Mouse (Mus musculus) spleen, adult 12 weeks (tissue): Measurements from ENCODE around the gene Olfr459.

Experiments used
- DNase-seq: peaks from one replicate; pipeline ENCODE4 v3.0.0; 2022; ENCODE audit warnings: low spot score

The Olfr459 gene

DNA sequence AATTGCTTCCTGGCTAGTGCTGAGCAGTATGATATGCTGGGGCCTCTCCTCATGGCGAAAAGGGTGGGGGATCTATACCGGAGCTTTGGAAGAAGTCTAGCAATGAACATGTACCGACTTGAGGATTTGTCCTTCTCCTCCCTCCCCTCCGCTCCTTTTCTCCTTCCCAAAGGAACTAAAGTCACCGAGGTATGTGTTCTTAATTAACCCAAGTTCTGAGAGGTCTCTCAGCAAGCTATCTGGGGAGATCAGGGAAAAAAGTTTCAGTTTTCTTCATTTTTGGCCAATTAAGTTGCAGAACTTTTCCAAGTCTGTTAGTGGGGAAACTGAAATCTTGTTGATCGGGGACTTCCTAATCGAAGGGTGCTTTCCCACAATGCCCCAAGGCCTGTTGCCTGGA lies at the start of gene Olfr459:
Gene Olfr459 (minus strand): TSS at position 101 of the 400 bp plus-strand sequence.
- no peak for DNase-seq

DNA sequence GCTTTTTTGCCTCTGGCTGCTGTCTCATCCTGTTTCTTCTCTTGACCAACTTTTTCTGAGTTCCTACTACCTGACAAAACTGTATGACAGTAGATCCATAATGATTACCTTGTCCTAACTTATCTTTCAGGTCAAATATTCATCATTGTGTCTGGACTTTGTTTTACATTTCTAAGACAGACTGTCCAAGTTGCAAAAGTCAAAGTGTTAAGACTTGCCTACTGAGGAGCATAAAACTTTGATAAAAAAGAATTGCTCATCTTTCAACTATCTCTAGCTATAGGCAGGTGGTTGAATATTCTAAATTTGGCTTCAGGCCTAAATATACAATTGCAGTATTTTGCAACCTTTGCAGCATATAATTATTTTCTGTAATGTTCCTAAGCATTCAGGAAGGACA lies 49.1 kb upstream of the Olfr459 start:
- DNase-seq: no peak

DNA sequence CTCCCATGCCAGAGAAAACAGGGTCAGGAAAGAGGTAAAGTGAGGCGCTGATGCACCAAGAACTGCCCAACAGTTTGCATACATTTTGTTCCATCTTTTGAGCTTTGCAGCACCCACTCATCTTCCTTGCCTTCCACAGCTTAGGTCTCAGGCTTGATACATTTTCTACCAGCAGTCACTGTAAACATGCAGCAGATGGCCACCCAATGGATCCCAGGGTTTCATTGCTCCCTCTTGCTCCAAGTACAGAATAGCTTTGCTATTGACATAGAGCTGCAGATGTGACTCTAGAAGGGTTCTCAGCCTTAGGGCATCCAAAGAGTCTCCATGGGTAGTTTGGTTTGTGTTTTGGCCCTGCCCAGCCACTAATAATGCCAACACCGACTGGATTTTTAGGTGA lies 11.7 kb upstream of the Olfr459 start:
- DNase-seq: no peak

DNA sequence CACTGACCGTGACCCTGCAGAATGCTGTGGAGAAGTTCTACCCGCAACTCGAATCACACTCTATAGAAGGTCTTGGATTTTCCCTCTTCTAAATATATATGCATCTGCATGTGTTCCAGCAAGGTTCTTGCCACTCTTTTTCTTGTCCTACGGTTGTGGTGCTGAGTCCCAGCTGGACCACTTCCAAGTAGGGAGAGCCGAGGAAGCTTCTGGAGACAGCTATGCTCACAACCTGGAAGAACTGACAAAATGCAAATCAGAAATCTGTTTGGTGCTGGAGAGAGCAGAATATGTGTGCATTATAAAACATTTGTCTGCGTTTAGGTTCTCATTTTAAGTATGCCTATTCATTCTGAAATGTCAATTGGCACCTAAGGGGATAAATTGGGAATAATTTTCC lies 744 bp upstream of the Olfr459 start:
- no peak for DNase-seq

DNA sequence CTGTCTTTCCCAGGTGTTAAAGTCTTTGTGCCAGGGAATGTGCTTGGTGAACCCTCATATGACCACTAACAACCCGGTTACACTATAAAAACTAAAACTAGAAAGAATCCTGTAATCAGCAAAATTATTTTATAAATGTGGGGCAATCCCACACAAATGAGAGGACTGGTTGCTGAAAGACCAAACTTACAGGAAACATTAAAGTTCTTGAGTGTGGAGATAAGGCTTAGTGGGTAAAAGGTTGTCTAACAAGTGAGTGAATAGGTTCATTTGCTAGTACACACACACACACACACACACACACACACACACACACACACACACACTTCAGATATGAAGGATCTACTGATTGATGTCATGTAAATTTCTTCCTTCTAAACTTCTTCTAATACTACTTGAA lies 5.1 kb downstream of the Olfr459 start:
- no peak for DNase-seq

DNA sequence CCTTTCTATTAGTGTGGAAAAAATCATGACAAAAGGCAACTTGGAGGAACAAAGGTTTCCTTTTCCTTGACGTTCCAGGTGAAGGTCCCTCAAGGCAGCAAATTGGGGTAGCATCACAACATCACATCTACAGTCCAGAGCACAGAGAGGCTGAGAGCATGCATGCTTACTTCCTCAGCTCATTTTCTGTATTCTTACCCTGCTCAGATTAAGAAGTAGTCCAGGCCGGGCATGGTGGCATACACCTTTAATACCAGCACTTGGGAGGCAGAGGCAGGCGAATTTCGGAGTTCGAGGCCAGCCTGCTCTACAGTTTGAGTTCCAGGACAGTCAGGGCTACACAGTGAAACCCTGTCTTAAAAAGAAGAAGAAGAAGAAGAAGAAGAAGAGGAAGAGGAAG lies 10.7 kb downstream of the Olfr459 start:
- no peak for DNase-seq

DNA sequence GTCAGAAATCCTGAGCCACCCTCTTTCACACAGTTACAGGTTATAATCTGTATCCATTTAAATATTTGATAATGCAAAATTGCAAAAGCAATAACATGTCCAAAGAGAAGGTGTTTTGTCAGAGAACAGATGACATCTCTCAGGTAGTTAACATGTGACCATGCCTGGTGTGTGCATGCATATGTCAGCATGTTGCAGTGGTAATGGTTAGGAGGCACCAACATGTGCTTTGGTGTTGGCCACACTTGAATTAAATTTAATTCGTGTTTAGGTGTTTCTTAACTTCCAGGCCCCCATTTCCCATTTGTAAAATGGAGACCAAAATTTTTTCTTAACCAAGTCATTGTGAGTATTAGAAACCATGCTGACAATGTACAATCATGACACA lies 12.6 kb downstream of the Olfr459 start:
- no peak for DNase-seq

DNA sequence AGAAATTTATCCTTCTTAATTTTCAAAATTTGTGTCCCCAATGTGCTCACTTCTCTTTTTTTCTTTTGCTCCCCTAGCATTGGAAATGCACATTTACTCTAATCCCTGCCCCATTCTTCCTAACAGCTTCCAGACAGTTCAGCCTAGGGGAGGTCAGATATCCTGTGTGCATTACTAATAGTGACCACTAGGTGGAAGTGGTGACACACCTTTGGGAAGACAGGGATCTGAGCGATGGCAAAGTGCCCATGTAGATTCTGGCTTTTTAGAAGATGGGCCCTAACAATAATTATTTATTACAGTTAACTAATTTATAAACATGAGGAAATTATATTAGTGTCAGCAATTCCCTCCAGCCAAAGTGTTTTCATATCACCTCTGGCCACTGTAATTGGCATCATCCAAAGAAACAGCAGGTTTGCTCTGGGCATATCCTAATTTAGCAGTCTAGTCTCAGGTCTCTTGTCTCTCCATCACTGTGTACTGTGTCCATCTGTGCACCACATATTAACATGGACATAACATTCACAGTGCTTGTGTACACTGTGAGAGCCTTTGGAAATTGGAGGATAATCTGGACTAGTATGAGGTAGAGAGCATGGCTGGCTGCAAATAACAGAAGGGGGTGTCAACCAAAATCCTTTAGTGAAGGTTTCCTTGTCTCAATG lies 13.1 kb downstream of the Olfr459 start:
- no peak for DNase-seq

DNA sequence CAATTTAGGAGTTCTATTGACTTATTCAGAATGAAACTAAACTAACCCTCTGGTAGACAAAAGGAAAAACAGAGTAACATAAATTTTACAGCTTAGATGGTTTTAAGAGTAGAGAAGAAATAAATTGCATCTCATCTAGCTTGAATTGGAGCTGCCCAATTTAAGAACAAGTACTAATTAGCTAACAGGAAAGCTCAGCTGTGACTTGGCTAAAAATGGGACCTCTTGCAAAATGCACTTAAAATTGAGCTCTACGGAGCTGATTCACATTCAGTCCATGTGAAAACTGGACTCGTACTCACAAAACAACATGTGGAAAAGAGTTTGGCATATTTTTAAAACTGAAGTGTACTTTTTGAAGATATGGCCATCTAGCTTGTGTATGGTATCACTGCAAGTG lies 15.4 kb downstream of the Olfr459 start:
- no peak for DNase-seq

DNA sequence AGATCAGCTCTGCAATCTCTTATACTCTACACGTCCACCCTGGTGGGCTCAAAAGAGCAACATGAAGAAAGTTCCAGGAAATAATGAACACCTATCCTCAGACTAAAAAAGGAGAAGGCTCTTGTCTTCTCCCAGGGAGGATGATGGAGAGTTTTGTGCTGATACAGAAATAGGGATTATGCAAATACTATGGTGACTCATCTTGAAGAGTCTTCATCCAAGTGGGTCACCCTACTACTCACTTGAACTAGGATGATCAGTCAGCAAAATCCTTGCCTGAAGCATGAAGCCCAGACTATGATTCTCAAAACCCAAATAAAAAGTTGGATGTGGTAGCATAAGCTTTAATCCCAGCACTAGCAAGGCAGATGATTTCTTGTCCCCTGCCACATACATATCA lies 16.6 kb downstream of the Olfr459 start:
- no peak for DNase-seq

DNA sequence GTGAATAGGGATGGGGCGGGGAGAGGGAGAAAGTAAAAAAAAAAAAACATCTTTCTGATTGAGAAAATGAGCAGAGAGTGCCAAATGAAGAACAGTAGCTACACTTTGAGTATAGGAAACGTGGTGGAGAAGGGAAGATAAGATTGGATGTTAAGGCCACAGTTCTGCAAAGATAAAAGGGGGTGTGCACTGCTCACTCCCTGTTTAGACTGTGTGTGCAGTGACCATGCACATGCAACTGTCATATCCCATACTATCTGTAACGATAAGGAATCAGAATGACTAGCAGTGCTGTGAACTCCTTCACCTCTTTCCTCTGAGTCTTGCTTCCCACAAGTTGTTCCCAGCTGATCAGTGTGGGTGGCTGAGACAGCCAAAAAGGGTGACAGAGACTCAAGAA lies 17.8 kb downstream of the Olfr459 start:
- no peak for DNase-seq

DNA sequence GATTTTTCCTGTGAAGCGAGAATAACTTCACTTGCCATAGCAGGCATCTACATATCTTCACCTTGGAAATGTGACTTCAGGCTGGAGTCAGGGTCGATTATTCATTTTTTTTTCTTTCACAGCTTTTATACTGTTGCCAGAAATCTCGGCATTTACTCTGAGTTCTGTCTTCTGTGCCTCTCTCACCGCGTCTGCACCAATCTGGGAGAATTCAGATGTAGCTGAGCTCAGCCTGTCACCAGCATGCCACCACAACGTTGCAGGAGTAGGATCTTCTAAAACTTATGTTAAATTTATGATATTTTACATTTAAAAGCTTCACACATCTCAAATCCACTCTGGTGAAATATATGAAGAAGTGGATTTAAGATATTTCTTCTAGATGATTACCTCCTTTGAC lies 20.4 kb downstream of the Olfr459 start:
- no peak for DNase-seq

DNA sequence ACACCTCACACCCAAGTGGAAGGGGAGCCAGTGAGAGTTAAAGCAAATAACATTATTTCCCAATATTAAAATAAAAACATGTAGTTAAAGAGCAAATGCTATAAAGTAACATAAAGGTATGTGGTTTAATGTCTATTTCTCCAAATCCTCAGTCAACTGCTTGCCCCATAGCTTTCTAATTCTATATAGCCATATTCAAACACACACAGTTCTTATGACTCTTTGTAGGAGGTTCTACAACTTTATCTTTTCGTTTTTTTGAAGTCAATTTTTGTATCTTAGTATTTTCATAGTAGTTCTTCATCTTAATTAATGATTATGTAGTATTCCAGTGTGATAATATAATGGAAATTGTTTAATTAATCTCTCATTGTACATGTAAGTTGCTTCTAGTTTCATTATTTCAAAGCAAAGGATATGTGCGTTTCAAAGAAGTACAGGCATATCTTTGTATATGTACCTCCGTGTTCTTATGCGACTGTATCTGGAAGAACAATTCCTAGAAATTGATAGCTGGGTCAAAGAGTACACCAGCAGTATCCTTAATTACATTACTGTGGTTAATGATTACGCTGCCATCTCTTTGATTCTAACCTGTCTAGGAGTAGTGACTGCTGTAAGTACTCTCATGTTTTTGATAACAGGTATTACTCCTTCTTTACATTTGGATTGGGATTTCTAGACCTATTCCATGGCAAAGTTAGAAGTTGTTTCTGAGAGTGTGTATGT lies 30.1 kb downstream of the Olfr459 start:
- DNase-seq: no peak

DNA sequence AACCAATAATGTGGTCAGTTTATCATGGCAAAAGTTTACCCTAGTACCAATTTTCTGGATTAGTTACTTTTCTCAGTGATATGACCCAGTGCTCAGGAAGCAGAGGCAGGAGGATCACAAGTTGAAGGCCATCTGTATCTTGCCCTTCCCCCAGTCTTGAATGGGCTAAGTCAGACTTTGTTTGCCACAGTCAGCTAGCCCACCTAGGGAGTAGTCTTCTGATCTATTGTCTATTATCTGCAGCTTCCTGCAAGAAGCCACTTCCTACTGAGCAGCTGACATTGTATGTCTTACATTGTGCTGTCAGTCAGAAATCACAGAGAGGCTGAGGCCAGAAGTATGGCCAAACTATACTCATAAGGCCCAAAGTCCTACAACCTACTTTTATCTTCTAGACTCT lies 33.9 kb downstream of the Olfr459 start:
- no peak for DNase-seq

DNA sequence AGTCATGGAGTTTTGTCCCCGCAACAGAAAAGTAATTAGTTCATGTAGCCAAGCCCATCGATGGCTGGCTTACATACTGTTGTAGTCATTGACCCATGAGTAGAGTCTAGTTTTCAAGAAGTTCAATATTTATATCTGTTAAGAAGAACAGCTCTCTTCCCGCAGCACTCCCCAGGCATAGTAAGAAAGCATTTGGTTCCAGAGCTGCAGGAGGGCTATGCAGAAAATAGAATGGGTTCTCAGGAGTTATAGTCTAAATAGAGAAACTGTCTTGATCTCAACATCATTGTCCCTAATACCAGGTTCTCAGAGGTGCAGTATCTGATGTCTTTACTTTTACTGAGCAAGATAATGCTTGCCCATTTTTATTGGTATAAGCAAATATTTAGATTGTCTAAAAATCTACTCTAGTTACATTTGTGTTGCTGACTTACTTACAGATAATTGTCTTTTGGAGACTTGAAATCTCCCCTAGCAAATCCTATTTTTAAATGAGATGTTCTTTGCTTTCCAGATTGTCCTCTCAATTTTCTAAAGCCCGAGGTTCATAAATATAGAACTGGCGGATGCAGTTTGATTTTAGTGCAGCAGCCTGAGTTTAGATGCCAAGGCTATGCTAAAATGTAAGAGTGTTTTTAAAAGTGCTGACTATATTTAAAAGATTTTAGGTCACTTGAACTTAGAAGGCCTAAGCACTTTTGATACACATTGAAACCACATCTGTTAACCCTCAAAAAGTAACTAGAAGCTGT lies 40.1 kb downstream of the Olfr459 start:
- DNase-seq: no peak

DNA sequence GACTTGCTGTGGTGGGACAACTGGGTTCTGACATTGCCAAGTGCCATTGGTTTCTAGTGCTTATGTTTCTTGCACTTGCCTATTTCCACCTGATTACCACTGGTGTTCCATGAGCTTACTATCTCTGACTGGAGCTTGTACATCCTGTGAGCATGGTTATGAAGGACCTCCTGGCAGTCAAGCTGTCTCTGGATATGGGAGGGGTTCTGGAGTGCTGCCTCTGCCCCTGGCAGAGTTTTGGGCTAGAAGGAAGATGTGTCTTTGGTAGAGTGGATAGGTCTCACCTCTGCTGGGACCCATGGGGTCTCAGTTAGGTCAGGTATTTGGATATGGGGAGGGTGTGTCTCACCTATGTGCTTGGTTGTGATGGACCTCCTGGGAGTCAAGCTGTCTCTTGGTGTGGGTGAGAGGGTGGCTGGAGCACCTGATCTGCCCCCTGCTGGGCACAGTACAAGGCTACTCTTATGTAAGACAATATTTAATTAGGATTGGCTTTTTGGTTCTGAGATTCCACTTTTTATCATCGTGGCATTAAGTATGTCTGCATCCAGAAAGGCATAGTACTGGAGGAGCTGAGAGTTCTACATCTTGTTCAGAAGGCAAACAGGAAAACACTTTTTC lies 46.9 kb downstream of the Olfr459 start:
- DNase-seq: no peak

DNA sequence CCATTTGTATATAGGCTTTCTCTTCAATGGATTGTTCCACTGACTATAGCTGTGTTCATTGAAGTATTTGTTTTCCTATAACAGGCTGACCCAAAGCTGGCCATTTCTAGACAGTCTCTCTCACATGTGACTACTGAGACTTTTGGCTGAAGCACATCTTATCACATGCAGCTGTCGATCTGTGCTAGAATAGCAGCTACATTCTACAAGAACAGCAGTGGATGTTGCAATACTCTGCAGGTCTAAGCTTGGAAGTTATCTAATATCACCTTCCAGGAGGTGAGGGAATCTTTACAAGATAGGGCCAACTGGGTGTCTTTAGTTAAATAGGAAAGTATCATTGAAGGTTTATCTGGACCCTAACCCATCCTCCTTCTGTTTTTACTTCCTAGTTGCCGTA lies 53.5 kb downstream of the Olfr459 start:
- no peak for DNase-seq
